Mouse (Mus musculus) brown adipose tissue, adult 24 weeks (tissue): Measurements from ENCODE around the gene Krt42. TPM values are rescaled to one million over a fixed set of nuclear protein-coding genes. Genes with fewer than 3 reads are reported as not detected.
"Not testable (repeated sequence)": the region's sequence is repeated elsewhere in the genome, so short reads cannot be mapped to it uniquely, and the experiment has no call there.

ENCODE experiments used
- H3K27ac ChIP-seq: fragments of 200-500 bp; replicated peaks from 2 replicates; pipeline ENCODE4 v1.5.1; 2012; ENCODE audit warnings: low read depth, mild to moderate bottlenecking, low read length
- H3K4me1 ChIP-seq: fragments of 200-500 bp; 2 replicates; pipeline ENCODE4 v1.6.1; 2012; ENCODE audit warnings: low read length, mixed read lengths; ENCODE audit not compliant: control insufficient read depth, insufficient read depth, insufficient read length
- H3K4me3 ChIP-seq: fragments of 200-500 bp; 2 replicates; pipeline ENCODE4 v1.5.1; 2012; ENCODE audit warnings: low read depth, mild to moderate bottlenecking, low read length, moderate library complexity; ENCODE audit not compliant: insufficient read depth
- polyA plus RNA-seq: library from polyadenylated mRNA; stranded (reverse); fragments of >200 nt; gene quantifications from 2 replicates; pipeline ENCODE4 v1.2.4, GENCODE M21; 2012; ENCODE audit not compliant: missing spikeins, insufficient read depth, insufficient read length

Gene Krt42
- polyA plus RNA-seq = not detected in 2 replicates

- Histone ChIP-seq H3K27ac (no peak within 1 kb of the TSS), H3K4me1 (no peaks in the 10 kb centered on the region), H3K4me3 (no peak within 1 kb of the TSS)
Measured at GRCm38 (mm10) chr11:100269821-100270332, at the start of gene Krt42. Krt42 (minus strand) TSS chr11:100269871.

DNA sequence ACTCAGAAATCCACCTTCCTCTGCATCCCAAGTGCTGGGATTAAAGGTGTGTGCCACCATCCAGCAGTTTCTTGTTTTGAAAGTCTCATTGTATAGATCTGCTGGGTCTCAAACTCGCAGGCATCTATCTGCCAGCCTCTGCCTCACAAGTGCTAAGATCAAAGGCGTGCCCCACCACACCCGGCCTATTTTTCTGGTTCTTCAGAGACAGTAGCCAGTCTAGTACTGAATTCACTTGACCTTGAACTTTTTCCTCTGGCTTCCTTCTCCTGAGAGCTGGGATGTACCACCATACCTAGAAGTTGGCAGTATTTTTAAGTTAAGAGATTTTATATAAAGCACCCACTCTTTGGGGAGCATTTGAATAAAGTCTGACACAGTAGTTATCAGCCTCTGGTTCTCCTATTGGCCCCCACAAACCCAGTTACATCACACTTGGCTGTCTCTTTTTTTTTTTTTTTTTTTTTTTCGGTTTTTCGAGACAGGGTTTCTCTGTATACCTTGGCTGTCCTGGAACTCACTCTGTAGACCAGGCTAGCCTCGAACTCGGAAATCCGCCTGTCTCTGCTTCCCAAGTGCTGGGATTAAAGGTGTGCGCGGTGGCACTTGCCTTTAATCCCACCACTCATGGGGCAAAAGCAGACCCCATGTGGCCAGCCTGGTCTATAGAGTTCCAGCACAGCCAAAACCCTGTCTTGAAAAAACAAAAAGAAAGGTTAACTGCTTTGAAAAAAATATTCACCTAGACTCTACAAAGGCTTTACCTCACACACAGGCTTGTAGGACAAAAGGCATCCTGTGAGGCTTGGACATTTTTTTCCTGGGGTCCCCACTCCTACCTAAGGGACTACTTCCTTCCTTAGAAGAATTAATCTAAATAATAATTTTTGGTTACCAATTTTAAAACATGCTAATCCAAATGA, 49.1 kb upstream of the Krt42 start:
- H3K27ac ChIP-seq = no peak overlapping the region
- no peaks in the 10 kb centered on the region for H3K4me1 ChIP-seq
- H3K4me3 ChIP-seq = peak overlapping the region; percentile 69

GRCm38 (mm10) chr11:100317826-100318380, 48.2 kb upstream of the Krt42 start:
- Histone ChIP-seq H3K27ac (no peak overlapping the region), H3K4me1 (no peaks in the 10 kb centered on the region), H3K4me3 (no peak overlapping the region)

DNA sequence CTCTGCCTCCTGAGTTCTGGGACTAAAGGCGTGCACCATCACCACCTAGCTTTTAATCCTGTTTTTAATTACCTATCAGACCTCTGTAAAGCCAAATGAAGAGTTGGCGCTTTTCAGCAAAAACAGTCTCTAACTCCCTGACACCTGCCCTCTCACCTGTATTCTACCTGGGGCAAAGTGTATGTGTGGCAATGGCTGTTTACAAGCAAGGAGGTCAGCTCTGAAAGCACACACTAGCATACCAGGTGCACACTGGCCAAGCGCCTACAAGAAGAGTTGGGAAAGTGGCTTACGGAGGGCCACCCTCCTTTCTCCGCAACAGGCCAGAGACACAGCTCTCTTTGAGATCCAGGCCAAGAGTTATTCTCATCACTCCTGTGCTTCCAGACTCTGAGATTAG, 45.8 kb upstream of the Krt42 start:
- H3K4me1 ChIP-seq = no peaks in the 10 kb centered on the region; the same call in 1 of the 2 replicates
- no peak overlapping the region for H3K4me3 ChIP-seq
- no peak overlapping the region for H3K27ac ChIP-seq

GRCm38 (mm10) chr11:100313424-100313823, 43.8 kb upstream of the Krt42 start:
- H3K4me3 ChIP-seq = no peak overlapping the region
- H3K27ac ChIP-seq = no peak overlapping the region
- H3K4me1 ChIP-seq = no peaks in the 10 kb centered on the region; the same call in 1 of the 2 replicates

DNA sequence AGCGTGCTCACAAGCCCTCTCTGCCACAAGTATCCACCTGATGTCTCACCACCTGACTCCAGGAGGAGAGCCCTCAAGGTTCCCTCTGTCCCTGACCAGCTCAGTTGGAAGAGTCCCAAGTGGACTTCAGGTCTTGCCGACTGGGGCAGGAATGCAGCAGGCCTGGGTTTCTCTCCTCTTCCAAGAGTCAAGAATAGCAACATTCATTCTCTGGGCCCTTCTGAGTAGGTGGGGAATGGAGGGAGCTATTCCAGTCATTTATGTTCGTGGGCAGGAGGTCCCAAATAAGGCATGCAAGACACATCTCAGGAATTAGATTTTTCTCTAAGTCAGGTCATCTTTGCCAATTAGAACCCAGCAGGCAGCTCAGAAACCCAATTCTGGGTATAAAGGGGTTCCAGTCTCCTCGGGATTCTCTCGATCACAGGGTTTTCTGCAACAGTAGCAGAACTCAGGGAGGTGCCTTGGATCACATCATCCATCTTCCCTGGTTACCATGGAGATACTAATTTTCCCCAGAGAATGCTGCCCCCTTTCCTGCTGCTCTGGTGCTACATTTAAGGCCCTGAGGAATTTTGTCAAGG, 42.5 kb upstream of the Krt42 start:
- H3K27ac ChIP-seq = no peak overlapping the region
- no peak overlapping the region for H3K4me3 ChIP-seq
- no peaks in the 10 kb centered on the region; the same call in 1 of the 2 replicates for H3K4me1 ChIP-seq

- Histone ChIP-seq H3K4me1 (no peaks in the 10 kb centered on the region; the same call in 1 of the 2 replicates), H3K4me3 (no peak overlapping the region), H3K27ac (no peak overlapping the region)
Measured at GRCm38 (mm10) chr11:100311656-100312055, 42.0 kb upstream of the Krt42 start.

- not testable (repeated sequence) for H3K4me1 ChIP-seq, H3K4me3 ChIP-seq, H3K27ac ChIP-seq
Measured at GRCm38 (mm10) chr11:100308672-100309071, 39.0 kb upstream of the Krt42 start.

DNA sequence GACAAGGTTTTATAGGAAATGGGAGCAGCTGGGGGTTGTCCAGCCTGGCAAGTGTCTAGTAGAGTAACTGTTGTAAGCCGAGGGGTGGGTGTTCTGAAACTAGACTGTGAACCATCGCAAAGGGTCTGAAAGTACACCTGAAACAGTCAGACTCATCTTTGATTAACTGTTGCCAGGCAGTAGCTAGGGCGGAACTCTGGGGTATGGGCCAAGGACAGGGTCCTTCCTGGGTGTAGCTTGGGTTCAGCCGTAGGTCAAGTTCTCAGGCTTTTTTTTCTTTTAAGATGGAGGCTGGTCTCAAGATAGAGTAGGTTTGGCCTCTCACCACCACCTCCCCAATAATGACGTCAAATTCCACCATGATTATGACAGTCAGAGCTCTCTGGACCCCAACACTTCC, 38.2 kb upstream of the Krt42 start:
- H3K4me3 ChIP-seq = no peak overlapping the region
- H3K27ac ChIP-seq = no peak overlapping the region
- H3K4me1 ChIP-seq = no peaks in the 10 kb centered on the region; the same call in 1 of the 2 replicates

- Histone ChIP-seq H3K4me3 (no peak overlapping the region), H3K27ac (no peak overlapping the region), H3K4me1 (no peaks in the 10 kb centered on the region)
Measured at GRCm38 (mm10) chr11:100301292-100301691, 31.6 kb upstream of the Krt42 start.

DNA sequence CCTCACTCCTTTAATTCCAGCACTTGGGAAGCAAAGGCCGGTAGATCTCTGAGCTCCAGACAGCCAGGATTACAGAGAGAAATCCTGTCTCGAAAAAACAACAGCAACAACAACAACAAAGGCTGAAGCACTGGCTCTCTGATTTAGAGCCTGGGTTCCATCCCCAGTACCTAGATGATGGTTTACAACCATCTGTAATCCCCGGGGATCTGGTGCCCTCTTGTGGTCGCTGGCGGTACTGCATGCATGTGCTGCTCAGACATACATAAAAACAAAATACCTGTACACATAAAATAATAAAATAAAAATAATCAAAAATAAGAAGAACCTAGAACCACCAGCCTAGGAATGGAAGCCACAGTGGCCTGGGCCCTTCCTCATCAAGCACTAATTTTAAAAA, 30.6 kb upstream of the Krt42 start:
- H3K4me1 ChIP-seq = no peaks in the 10 kb centered on the region
- H3K27ac ChIP-seq = no peak overlapping the region
- H3K4me3 ChIP-seq = no peak overlapping the region

- Histone ChIP-seq H3K27ac (no peak overlapping the region), H3K4me3 (no peak overlapping the region), H3K4me1 (no peaks in the 10 kb centered on the region)
Measured at GRCm38 (mm10) chr11:100298274-100299036, 28.8 kb upstream of the Krt42 start.

DNA sequence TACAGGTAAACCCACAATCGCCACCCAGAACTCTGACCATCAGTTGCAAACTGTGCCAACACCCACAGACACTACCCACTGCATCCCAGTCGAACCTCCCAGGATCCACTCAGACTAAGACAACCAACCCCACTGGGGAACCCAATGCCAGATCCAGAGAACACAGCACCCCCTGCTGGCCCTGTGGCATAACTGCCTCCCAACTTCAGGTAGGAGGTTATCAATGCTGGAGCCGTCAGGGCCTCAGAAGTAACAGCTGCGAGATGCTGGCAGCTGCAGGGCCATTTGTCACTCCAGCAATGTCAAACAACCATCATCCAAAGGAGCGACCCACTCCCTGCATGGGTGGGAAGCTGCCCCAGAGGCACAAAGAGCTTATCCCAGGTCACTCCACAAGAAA, 28.1 kb upstream of the Krt42 start:
- H3K27ac ChIP-seq = no peak overlapping the region
- no peak overlapping the region for H3K4me3 ChIP-seq
- H3K4me1 ChIP-seq = no peaks in the 10 kb centered on the region

GRCm38 (mm10) chr11:100295308-100295707, 25.6 kb upstream of the Krt42 start:
- Histone ChIP-seq H3K4me3 (no peak overlapping the region), H3K27ac (no peak overlapping the region), H3K4me1 (no peaks in the 10 kb centered on the region)

DNA sequence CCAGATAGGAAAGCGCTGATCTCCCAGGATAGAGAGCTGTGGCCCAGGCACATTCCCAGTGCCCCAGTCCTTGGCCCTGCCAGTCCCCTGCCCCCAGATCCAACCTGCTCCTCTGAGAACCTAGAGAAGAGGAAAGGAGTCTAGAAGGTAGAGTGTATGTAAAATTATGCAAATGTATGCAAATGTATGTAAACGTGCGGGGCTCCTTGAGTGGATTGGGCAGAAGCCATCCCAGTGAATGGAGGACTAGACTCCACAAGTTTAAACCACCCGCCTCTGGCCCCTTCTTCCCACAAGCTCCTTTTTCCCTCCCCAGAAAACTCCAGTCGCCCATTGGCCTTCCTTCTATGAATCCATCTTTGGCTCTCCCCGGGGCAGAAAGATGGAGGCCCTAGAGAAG, 23.2 kb upstream of the Krt42 start:
- Histone ChIP-seq H3K4me3 (no peak overlapping the region), H3K27ac (no peak overlapping the region), H3K4me1 (no peaks in the 10 kb centered on the region)
